Mouse (Mus musculus): ENCODE data around the gene Cdhr5. TPM values are rescaled to one million over a fixed set of nuclear protein-coding genes. Genes with fewer than 3 reads are reported as not detected.
A peak's percentile ranks its signal among the peaks of the same experiment; 100 is the strongest.

Cdhr5 gene
- polyA plus RNA-seq, 1 experiment from 2014 or later, result not detected

DNA sequence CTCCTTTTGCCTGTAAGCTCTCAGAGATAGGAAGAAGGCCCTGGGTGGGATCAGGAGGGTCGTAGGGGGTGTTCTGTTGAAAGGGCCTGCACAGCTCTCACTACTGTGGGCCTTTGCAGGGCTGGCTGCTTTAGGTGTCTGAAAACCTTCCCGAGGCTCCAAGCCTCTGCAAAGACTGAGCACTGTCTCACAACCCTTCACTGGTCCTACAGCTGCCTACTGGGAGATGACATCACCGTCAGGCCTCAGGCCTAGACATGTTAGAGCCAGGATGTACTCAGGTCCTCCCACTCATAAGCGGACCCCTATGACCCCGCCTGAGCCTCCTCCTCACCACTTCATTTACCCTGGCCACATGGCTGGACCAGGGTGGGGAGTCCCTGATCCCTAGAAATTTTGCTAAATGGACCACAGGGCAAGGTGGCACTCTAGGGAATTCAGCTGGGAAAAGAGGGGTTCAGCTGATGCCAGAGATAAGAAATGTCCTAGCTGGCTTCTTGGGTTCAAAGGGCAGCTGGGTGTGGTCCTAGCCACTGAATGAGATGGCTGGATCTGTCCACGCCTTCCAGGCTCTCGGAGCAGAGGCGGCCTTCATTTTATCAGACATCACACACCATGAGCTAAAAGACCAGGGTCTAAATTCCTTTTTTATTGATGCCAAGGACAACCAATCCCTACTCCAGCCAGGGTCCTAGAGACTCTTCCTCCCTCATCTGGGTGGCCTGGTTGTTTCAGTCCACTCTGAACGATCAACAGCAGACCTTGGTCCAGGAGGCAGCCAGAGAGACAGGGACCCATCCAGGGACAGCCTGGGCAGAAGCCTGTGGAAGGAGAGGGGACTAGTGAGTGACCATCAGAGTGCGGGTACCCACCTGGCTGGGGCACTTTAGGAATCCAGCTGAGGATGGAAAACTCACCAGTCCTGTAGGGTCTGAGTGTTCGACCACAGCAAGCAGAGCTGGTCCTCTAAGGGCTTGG, 1.4 kb upstream of the Cdhr5 start:
- H3K9ac ChIP-seq, result no peak overlapping the region

DNA sequence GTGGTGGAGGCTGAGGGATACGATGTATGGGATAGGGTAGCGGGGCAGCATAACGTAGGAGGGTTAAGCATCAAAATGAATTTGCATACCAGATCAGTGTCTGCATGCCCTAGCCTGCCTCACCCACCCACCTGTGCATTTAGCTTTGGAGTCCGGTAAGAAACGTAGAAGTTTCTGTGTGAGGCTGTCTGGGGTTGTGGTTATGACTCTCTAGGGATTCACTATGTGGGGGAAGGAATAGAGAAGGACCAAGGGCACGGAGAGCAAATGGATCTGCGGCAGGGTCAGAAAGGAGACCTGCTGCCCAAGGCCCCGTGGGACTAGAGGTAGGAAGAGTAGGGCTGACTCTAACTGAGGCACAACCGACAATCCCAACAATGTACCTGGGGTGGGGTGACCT, 1.2 kb downstream of the Cdhr5 start:
- Histone ChIP-seq H3K9ac (no peak overlapping the region), H3K9me3 (replicated peaks) (no peaks in the 10 kb centered on the region), H3K27me3 (replicated peaks) (peaks cover 24% of the 10 kb centered on the region), H3K36me3 (no peaks in the 10 kb centered on the region), H3K4me3 (no peak overlapping the region), H3K27ac (ENCODE audit: poor library complexity, severe bottlenecking) (no peak overlapping the region), H3K4me1 (replicated peaks) (peaks cover 6% of the 10 kb centered on the region), H3K4me2 (no peak overlapping the region)
- ATAC-seq (ENCODE audit: insufficient number of reproducible peaks, low FRiP score), result no peak
- 83% methylated on average over 9 of the region's 9 CpGs for WGBS

More for the DNA sequence above, 1.4 kb upstream of the Cdhr5 start:
- Histone ChIP-seq H3K4me2 (peak overlapping the region; percentile 96), H3K27ac (ENCODE audit: poor library complexity, severe bottlenecking) (no peak overlapping the region), H3K9me3 (replicated peaks) (no peaks in the 10 kb centered on the region), H3K4me1 (replicated peaks) (peaks cover 6% of the 10 kb centered on the region), H3K4me3 (peak overlapping the region; percentile 48; the same call in 1 of the 2 replicates), H3K27me3 (replicated peaks) (peaks cover 23% of the 10 kb centered on the region; the same call in 1 of the 2 replicates), H3K36me3 (no peaks in the 10 kb centered on the region)
- WGBS, result 67% methylated on average over 11 of the region's 11 CpGs
- no peak for ATAC-seq (ENCODE audit: insufficient number of reproducible peaks, low FRiP score)

DNA sequence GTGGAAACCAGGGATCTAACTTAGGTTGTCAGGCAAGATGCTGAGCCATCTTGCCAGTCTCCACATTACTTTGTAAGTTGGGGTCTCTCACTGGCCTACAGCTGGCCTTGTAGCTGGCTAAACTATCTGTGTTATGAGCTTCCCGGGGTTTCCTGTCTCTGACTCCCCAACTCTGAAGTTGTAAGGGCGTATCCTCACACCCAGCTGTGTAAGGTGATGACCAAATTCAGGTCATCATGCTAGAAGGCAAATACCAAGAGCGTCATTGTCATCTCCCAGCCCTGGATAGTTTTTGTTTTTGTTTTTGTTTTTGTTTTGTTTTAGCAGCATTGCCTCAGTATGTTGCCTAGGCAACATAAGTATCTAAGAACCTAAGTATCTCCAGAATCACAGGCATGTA, 6.0 kb downstream of the Cdhr5 start:
- Histone ChIP-seq H3K27me3 (replicated peaks) (peaks cover 9% of the 10 kb centered on the region; the same call in 1 of the 2 replicates), H3K9me3 (replicated peaks) (no peaks in the 10 kb centered on the region), H3K4me1 (replicated peaks) (no peaks in the 10 kb centered on the region), H3K36me3 (no peaks in the 10 kb centered on the region), H3K9ac (no peak overlapping the region), H3K4me3 (no peak overlapping the region), H3K27ac (ENCODE audit: poor library complexity, severe bottlenecking) (no peak overlapping the region), H3K4me2 (no peak overlapping the region)
- no peak for ATAC-seq (ENCODE audit: insufficient number of reproducible peaks, low FRiP score)
- 78% methylated on average over 3 of the region's 3 CpGs for WGBS

DNA sequence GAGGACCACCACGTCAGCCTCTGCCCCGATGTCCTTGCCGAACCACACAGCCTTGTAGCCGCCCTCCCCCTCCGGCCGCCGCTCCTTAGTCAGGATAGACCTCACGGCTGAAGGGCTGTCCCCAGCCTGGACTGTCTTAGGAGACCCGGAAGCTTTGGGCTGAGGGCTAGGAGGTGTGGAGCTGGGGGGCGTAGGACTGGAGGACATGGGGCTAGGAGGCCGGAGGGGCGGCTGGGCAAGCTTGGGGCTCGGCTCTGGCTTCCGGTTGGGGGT, 7.4 kb downstream of the Cdhr5 start:
- peaks cover 9% of the 10 kb centered on the region; the same call in 1 of the 2 replicates for H3K27me3 ChIP-seq (replicated peaks)
- H3K27ac ChIP-seq (ENCODE audit: poor library complexity, severe bottlenecking), result no peak overlapping the region
- peaks cover 3% of the 10 kb centered on the region; the same call in 1 of the 2 replicates for H3K36me3 ChIP-seq
- WGBS, result 64% methylated on average over 14 of the region's 14 CpGs
- H3K4me1 ChIP-seq (replicated peaks), result peaks cover 8% of the 10 kb centered on the region
- no peak overlapping the region for H3K9ac ChIP-seq
- no peak overlapping the region for H3K4me3 ChIP-seq
- ATAC-seq (ENCODE audit: insufficient number of reproducible peaks, low FRiP score), result no peak
- H3K4me2 ChIP-seq, result peak overlapping the region; percentile 38
- no peaks in the 10 kb centered on the region for H3K9me3 ChIP-seq (replicated peaks)

DNA sequence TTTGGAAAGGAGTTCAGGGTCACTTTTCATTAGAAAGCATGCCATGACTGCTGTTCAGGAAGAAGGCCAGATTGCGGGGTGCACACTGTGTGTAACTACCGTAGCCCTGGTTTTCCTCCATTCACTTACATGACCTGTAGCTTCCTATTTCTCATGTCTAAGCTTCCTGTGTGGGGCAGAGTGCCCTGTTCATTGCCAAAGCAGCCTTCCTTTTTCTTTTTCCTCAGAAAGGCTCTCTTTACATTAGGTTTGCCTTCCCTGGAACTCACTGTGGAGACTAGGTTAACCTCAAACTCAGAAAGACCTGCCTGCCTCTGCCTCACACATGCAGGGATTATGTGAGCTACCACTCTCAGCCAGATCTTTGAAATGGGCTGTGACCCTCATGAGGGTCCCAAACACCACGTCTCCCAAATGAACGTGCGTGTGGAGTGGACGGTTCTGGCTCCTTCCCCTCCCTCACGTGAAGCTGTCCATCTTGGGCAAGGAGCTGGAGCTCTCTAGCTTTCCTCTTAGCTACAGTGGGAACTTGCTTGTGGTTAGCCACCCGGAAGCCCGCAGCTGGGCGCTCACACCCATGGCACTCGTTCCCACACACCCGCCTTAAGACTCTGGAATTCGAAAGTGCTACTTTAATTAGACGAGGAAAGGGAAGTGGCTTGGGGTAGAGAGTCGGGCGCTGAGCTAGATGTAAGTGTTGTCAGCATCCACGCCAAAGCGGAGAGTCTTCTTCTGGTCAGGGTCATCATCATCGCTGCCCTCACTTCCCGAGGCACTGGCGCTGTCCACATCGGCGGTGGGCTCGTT, 7.9 kb downstream of the Cdhr5 start:
- ATAC-seq (ENCODE audit: insufficient number of reproducible peaks, low FRiP score), result no peak
- Histone ChIP-seq H3K4me3 (no peak overlapping the region), H3K9me3 (replicated peaks) (no peaks in the 10 kb centered on the region), H3K27ac (ENCODE audit: poor library complexity, severe bottlenecking) (no peak overlapping the region), H3K27me3 (replicated peaks) (peaks cover 9% of the 10 kb centered on the region; the same call in 1 of the 2 replicates), H3K9ac (no peak overlapping the region), H3K4me2 (peak overlapping the region; percentile 38), H3K36me3 (peaks cover 8% of the 10 kb centered on the region), H3K4me1 (replicated peaks) (peaks cover 8% of the 10 kb centered on the region)
- WGBS, result 66% methylated on average over 24 of the region's 24 CpGs

DNA sequence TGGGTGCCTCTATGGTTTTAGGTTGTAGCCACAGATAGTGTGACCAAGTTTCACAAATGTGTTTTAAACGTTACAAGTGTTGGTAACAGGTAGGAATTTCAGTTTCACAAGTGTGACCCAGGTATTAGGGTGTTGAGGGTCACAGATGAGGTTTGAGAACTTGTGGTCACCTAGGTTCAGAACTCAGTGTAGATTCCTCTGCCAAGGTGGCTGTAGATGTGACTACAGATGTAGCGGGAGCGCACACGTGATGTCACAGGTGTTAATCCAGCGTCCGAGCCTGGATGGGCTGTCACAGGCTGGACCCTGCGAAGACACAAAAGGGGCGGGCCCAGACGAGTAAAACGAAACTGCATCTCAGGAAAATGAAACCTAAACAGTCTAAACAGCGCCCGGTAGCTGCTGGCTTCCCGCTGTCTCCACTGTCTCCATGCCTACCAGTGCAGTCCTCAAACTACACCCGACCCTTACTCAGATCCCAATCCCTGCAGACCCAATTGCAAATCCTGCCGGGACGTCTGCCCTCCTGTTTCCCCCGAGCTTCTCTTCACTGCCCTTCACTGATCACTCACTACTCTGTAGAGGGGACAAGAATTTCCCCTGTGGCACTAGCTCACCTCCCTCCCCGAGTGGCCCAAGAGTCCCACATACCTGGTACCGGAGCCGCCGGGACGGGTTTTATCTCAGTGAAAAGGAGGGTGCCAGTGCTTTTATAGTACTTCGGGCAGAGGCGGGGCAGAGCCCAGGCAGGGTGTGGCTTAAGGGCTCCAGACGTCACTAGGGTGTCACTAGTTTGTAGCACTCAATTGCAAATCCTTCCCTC, 10.6 kb downstream of the Cdhr5 start, which contains the start of gene Irf7:
Gene Irf7 (minus strand): TSS at position 743 of the 823 bp plus-strand sequence.
- no peaks in the 10 kb centered on the region for H3K9me3 ChIP-seq (replicated peaks)
- peak within 1 kb of the TSS; percentile 75 for H3K9ac ChIP-seq
- H3K27me3 ChIP-seq (replicated peaks), result 0 out of 2 replicates have a peak, but pooled peaks cover 4% of the 10 kb centered on the region
- H3K4me2 ChIP-seq, result peak within 1 kb of the TSS; percentile 96
- WGBS, result 6% methylated on average over 25 of the region's 25 CpGs
- peaks cover 35% of the 10 kb centered on the region for H3K36me3 ChIP-seq
- peaks cover 8% of the 10 kb centered on the region for H3K4me1 ChIP-seq (replicated peaks)
- peak; percentile 77 for ATAC-seq (ENCODE audit: insufficient number of reproducible peaks, low FRiP score)
- H3K4me3 ChIP-seq, result peak within 1 kb of the TSS; percentile 62
- H3K27ac ChIP-seq (ENCODE audit: poor library complexity, severe bottlenecking), result no peak within 1 kb of the TSS

DNA sequence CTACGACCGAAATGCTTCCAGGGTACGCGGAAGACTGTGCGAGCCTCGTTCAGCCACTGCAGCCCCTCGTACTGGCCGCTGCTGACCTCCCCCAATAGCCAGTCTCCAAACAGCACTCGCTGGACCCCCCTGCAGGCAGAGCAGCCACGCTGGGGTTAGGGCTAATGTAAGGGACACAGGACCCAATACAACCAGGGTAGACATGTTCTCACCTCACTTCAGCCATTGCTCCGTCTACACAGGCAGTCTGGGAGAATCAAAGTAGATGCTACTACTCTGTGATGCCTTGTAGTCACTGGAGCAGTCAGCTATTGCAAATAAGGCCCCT, 11.2 kb downstream of the Cdhr5 start:
- no peaks in the 10 kb centered on the region for H3K9me3 ChIP-seq (replicated peaks)
- H3K36me3 ChIP-seq, result peaks cover 41% of the 10 kb centered on the region
- no peak overlapping the region for H3K27ac ChIP-seq (ENCODE audit: poor library complexity, severe bottlenecking)
- H3K4me2 ChIP-seq, result peak overlapping the region; percentile 96
- peaks cover 8% of the 10 kb centered on the region for H3K4me1 ChIP-seq (replicated peaks)
- WGBS, result 49% methylated on average over 11 of the region's 11 CpGs
- H3K4me3 ChIP-seq, result peak overlapping the region; percentile 62; the same call in 1 of the 2 replicates
- ATAC-seq (ENCODE audit: insufficient number of reproducible peaks, low FRiP score), result no peak
- H3K9ac ChIP-seq, result peak overlapping the region; percentile 75; the same call in 1 of the 2 replicates
- H3K27me3 ChIP-seq (replicated peaks), result 0 out of 2 replicates have a peak, but pooled peaks cover 4% of the 10 kb centered on the region

DNA sequence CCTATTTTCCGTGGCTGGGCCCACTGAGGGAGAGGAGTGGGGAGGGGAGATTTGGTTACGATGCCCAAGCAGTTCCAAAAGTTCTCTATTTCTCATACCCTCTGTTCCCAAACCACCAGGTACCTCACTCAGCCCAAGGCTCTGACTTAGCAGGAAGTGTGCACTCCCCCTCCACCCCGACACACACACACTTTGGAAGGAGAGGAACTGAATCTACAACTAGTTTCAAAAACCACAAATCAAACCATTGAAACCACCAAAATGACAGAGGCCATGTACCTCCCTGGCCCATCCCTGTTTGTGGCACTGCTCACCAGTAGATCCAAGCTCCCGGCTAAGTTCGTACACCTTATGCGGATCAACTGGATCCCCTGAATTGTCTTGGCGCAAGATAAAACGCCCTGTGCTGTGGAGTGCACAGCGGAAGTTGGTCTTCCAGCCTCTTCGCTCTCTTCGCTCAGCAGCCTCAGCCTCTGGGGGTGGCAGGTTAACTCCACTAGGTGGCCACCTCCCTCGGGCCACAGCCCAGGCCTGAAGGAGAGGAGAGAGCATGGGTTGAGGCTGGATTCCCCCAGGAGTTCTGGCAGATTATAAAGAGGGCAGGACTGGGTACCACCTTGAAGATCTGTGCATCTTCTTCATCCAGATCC, 11.7 kb downstream of the Cdhr5 start:
- Histone ChIP-seq H3K4me1 (replicated peaks) (peaks cover 8% of the 10 kb centered on the region), H3K27ac (ENCODE audit: poor library complexity, severe bottlenecking) (no peak overlapping the region), H3K9ac (no peak overlapping the region), H3K36me3 (peaks cover 46% of the 10 kb centered on the region), H3K27me3 (replicated peaks) (0 out of 2 replicates have a peak, but pooled peaks cover 4% of the 10 kb centered on the region), H3K9me3 (replicated peaks) (no peaks in the 10 kb centered on the region), H3K4me2 (peak overlapping the region; percentile 96), H3K4me3 (no peak overlapping the region)
- 27% methylated on average over 12 of the region's 12 CpGs for WGBS
- ATAC-seq (ENCODE audit: insufficient number of reproducible peaks, low FRiP score), result peak; percentile 26; the same call in 1 of the 2 replicates

DNA sequence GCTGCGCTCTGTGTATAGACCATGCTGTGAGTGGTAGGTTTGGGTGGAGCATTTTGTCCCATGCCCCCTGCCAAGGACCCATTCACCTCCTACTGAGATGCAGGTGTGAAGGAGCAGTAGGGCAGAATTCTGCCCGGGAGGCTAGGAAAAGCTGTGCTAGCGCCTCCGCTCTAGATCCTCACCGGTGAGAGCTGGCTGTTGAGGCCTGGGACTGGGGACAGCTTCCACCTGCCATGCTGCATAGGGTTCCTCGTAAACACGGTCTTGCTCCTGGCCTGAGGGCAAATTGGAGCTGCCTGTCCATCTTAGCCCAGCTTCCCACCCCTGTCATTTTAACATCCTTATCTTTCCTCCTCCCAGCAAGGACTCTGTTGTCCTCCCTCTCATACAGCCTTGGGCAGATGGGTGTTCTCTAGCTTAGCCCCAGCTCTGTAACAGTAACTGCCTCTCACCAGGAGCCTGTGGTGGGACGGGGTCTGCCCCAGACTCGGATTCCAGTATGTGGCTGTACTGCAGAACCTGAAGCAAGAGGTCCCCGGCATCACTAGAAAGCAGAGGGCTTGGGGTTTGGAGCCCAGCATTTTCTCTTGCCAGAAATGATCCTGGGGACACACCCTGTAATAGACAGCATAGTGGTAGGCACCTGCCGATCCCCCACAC, 12.4 kb downstream of the Cdhr5 start:
- Histone ChIP-seq H3K4me3 (no peak overlapping the region), H3K4me1 (replicated peaks) (peaks cover 8% of the 10 kb centered on the region), H3K9ac (no peak overlapping the region), H3K27ac (ENCODE audit: poor library complexity, severe bottlenecking) (no peak overlapping the region), H3K36me3 (peaks cover 53% of the 10 kb centered on the region), H3K9me3 (replicated peaks) (no peaks in the 10 kb centered on the region), H3K27me3 (replicated peaks) (0 out of 2 replicates have a peak, but pooled peaks cover 4% of the 10 kb centered on the region), H3K4me2 (no peak overlapping the region)
- no peak for ATAC-seq (ENCODE audit: insufficient number of reproducible peaks, low FRiP score)
- WGBS, result 78% methylated on average over 11 of the region's 11 CpGs

DNA sequence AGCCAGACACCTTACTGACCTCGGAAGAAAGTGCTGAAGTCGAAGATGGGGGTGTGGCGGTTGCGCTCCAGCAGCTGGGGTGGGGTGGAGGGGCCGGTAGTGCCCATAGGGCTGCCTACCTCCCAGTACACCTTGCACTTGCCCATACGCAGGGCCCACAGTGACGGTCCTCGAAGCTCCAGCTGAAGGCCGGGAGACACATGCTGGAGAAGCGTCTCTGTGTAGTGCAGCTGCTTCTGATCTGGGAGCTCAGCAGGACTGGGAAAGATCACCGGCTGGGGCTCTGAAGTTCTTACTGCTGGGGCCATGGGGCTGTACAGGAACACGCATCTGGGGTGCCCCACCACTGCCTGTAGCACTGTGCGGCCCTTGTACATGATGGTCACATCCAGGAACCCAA, 12.9 kb downstream of the Cdhr5 start:
- Histone ChIP-seq H3K4me3 (no peak overlapping the region), H3K27ac (ENCODE audit: poor library complexity, severe bottlenecking) (no peak overlapping the region), H3K9ac (no peak overlapping the region), H3K4me2 (no peak overlapping the region), H3K4me1 (replicated peaks) (peaks cover 8% of the 10 kb centered on the region), H3K27me3 (replicated peaks) (0 out of 2 replicates have a peak, but pooled peaks cover 2% of the 10 kb centered on the region), H3K36me3 (peaks cover 58% of the 10 kb centered on the region), H3K9me3 (replicated peaks) (no peaks in the 10 kb centered on the region)
- WGBS, result 86% methylated on average over 13 of the region's 13 CpGs
- no peak for ATAC-seq (ENCODE audit: insufficient number of reproducible peaks, low FRiP score)
